Mouse (Mus musculus): ENCODE data around the gene Abat.

Abat gene

DNA sequence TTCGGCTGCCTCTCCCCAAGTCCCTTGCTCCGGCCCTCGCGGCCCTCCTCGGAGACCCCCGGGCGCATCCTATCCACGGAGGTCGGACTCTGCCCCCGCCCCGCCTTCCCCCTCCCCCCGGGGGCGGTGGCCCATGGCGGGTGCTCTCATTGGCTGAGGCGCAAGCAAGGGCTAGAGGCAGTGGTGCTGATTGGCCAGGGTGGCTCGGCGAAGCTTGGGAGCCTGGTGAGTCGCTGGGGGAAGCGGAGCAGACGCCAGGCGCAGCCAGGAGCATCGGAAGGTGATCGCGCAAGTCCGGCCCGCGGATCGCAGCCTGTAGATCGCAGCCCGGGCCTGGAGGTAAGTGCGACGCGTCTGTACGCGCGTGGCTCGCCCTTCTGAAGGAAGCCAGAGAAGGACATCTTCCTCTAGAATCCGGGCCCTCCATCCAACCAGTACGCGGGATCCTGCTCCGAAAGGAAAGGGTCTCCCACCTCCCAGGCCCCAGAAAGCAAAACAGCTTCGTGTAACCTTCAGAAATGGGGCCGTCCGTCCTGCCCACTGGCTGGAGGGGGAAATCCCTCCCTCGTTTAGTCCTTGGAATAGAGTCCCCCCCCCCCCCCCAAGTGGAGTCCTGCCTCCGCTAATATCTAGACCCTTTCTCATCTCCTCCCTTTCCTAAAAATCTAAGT lies at the start of gene Abat:
TSS of gene Abat (plus strand) at position 194 of the 671 bp plus-strand sequence.
- DNase-seq = peak; percentile 90

DNA sequence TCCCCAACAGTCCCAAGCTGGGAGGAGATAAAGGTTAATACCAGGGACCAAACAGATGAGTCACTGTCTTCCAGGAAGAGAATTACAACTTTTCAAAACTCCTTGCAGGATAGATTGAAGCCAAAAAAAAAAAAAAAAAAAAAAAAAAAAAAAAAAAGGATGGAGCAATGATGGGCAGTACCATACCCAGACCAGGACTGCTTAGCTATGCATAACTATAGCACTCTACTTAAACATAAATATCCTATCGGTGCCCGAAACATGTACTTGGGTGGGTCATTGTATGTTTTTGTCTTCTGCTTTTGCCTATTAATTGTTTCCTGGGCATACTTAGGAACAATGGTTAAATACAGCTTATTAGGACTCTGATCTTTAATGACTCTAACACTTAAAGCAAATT lies 43.1 kb upstream of the Abat start:
- DNase-seq = no peak

- DNase-seq = peak; percentile 91
Observed at GRCm38 (mm10) chr16:8470603-8471481, 42.4 kb upstream of the Abat start, which contains the start of gene Mettl22. Mettl22 (plus strand) TSS chr16:8470788.

DNA sequence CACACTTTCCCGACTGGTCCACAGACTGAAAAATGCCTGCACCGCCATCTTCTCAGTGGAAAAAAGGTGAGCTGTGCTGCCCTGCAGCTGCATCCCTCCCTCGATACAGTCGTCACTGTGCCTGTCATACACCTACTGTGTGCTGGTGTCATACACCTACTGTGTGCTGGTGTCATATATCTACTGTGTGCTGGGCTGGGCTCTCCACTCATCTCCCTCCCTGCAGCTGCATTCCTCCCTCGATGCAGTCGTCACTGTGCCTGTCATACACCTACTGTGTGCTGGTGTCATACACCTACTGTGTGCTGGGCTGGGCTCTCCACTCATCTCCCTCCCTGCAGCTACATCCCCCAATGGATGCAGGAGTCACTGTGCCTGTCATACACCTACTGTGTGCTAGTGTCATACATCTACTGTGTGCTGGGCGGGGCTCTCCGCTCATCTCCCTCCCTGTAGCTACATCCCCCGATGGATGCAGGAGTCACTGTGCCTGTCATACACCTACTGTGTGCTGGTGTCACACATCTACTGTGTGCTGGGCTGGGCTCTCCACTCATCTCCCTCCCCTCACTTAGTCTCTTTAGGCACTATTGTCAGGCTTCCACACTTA lies 25.7 kb upstream of the Abat start:
- DNase-seq = no peak

GRCm38 (mm10) chr16:8489340-8489739 lies 23.9 kb upstream of the Abat start:
- DNase-seq = no peak

- no peak for DNase-seq
Observed at GRCm38 (mm10) chr16:8491743-8492490, 21.3 kb upstream of the Abat start.

- peak; percentile 44 for DNase-seq
Observed at GRCm38 (mm10) chr16:8494268-8494667, 19.0 kb upstream of the Abat start.

DNA sequence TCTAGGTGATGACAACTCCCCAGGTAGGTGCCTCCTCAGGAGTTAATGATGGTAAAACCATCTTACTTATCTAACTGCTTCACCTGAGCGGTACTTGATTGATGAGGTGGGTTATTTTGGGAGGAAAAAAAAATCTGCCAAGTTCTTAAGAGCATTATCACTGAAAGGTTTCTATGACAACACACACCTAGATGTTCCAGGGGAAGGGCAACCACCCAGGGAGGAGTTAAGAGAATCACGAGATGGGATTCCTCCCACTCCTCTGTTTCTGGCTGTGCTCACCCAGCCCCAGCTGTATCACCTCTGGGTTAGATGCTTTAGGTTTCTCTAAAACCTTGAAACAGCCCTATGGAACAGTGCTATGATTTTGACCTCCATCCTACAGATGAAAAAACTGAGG lies 16.3 kb upstream of the Abat start:
- DNase-seq = no peak

- DNase-seq = no peak
Observed at GRCm38 (mm10) chr16:8504271-8504670, 9.0 kb upstream of the Abat start.

DNA sequence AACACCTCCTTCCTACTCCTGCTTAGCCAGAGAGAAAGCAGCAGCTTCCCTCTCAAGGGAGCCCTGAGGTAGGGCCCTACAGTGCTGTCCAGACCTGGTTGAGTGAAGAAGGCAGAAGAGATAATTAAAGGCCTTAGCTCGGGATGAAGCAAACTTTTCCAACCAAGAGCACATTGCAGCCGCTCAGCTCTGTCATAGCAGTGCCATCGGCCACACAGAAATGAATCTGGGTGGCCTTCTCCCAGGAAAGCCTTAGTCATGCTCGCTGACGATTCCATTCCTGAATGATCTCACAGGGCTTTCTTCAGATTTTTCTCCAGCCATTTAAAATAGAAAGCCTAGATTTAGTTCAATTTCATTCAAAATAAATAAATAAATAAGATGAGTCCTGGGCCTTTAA lies 3.3 kb upstream of the Abat start:
- no peak for DNase-seq

- no peak for DNase-seq
Observed at GRCm38 (mm10) chr16:8512830-8513229, 399 bp upstream of the Abat start.

DNA sequence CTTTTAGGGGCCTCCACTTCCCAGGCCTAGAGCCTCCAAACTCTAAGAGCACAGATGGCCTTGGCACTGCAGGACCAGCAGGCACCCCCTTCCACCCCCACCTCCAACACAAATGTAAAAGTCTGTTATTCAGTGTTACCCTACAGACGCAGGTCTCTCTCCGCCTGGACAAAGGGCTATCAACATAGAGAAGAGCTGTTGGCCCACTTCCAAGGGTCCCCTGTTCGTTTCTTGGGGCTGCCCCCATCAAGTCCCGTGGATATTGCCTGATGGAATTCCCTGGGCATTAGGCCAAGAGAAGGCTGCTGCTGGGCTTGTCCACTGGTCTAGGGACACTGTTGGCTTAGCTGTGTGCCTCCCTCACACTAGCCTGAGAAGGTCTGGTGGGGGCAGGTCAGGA lies 951 bp downstream of the Abat start:
- DNase-seq = peak; percentile 39

- DNase-seq = no peak
Observed at GRCm38 (mm10) chr16:8520525-8520924, 7.3 kb downstream of the Abat start.

DNA sequence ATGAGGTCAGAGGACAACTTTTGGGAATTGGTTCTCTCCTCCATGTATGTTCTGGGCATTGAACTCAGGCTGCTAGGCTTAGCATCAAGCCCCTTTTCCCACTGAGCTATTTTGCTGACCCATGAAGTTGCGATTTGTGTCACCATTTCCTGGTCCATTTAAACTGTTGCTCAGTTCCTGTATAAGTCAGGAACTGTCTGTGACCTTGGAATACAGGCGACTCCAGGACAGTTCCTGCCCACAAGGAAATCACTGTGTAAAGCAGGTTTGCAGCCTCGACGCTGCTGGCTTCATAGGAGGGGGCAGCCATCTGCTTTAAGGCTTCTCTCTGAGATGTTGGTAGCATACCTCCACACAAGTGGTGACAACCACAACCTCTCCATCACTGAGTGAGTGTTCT lies 8.1 kb downstream of the Abat start:
- no peak for DNase-seq

DNA sequence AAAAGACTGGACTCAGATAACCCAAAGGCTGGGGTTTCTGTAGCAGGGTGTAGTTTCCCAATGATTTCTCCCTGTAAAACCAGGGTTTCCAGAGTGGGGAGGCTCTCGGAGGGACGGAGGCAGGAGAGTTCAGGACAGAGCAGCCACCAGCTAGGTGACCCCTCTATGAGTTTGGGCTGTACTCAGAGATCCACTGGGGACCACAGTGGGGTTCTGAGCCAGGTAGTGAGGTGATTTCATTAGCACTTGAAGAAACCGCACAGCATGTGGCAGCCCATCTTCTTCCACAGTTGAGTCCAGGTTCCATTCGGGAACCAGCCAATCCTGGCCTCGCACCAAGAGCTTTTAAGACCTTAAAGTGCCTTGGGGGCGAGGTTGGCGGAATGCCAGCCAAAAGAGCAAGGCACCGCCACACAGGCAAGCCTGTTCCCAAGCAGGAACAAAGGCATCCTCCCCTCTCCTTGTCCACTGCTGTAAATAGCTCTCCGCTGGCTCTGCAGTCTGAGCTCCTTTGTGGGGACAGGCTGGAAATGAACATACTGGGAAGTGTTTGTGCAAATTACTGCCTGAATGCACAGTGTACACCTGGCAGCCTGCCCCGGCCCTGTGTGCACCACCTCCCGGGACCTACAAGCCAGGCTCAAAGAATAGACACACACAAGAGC lies 10.4 kb downstream of the Abat start:
- peak; percentile 33 for DNase-seq

DNA sequence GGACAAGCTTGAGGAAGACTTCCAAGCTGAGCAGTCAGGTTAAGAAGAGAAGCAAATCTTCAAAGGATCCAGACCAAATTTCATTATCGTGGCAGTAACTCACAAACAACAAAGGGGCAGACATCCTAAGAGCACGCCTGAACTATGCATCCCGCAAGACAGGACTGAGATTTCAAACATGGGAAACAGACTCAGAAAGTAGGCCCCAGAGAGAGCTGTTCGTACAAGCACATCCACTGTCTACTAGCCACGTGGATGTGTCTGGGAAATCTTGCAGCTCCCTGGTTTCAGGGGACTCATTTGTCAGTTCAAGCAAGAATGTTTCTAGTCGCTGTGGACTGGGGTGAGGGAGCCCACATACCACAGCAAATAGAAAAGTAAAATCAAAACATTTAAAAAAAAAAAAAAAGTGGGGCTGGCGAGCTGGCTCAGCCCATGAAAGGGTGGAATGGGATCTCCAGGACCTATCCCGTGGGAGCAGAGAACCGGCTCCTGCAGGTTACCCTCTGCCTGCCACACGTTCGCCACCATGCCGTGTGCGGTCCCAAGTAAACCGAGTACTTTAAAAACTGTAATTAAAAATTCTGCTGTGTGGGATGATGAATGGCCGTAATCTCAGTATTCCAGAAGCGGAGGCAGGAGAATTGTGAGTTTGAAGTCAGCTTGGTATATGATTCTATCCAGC lies 11.1 kb downstream of the Abat start:
- DNase-seq = no peak

DNA sequence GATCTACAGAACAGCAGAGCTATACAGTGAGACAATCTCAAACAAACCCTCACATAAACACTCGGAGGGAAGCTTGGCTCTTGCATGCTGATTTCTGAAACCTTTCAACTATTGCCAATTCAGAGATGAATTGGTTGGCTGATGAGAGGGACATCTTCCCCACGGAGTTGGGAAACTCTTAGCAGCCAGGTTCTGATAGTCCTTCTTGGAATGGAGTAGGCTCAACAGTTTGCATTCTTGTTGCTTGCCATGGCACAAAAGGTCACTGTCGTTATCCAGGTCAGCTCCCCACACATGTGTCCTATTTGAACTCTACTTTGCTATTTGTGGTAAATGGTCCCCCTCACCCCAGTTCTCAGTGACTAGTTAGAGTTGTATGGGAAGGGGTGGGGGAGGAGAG lies 12.1 kb downstream of the Abat start:
- DNase-seq = no peak

- no peak for DNase-seq
Observed at GRCm38 (mm10) chr16:8525877-8526276, 12.6 kb downstream of the Abat start.

- no peak for DNase-seq
Observed at GRCm38 (mm10) chr16:8529389-8529788, 16.2 kb downstream of the Abat start.

DNA sequence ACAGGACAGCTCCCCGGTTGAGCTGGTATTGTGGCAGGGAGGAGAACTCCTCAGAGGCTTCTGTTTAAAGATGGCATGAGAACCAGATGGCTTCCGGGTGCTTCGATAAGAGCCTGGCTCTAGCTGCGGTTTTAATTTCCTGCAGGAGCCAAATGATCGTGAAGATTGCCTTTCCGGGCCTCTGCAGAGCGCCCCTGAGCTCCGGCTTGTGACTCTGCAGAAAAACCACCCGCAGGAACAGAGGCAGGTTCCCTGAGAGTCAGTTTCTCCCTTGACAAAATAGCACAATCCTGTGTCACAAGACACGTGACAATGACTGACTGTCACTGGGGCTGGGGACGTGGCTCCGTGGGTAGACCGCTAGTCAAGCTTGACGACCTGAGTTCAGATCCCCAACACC lies 16.8 kb downstream of the Abat start:
- DNase-seq = no peak

- no peak for DNase-seq
Observed at GRCm38 (mm10) chr16:8532461-8532860, 19.2 kb downstream of the Abat start.

GRCm38 (mm10) chr16:8532894-8533293 lies 19.7 kb downstream of the Abat start:
- no peak for DNase-seq

Data from cerebellum, adult 11 months (tissue).